Comparison of ENCODE assay signal across 14 mouse cellular contexts in the genomic region with DNA sequence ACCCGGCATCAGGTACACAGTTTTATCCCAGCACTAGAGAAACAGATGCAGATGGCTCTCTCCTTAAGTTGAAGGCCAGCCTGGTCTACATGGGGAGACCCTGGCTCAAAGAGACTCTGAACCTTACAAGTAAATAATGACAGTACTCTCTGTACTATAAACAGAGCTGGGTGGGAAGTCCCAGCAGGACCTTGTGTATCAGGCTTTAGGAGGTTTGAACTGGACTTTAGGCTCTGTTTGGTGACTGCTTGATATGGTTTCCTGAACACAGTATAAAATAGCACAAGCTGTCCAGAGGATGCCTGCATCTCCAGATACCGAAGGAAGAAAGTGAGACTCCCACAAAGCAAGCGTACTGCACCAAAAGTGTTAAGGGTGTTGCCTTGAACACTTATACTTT. TPM values are rescaled to one million over a fixed set of nuclear protein-coding genes. Genes with fewer than 3 reads are reported as not detected.
A peak's percentile ranks its signal among the peaks of the same experiment; 100 is the strongest.
DNase-seq lines count a peak whose midpoint lies in the region; ATAC-seq and TF ChIP-seq lines count a peak whose summit lies in the region.
"Had no signal": no experiment of that assay in that cellular context is flagged by ENCODE, and none has a peak within 500 bp of the region (broad histone marks: within the 10 kb centered on the region; RNA-seq: fewer than 3 reads in every experiment).

No protein-coding gene starts in this region.

- H3K9ac ChIP-seq in heart, embryonic 13.5 days, result 0 out of 2 replicates have a peak overlapping the region, but pooled peaks have one; percentile 97
- H3K9ac ChIP-seq in midbrain, postnatal 0 days (replicated peaks; ENCODE audit: low read length, poor library complexity, severe bottlenecking), result no peak overlapping the region
- H3K9ac ChIP-seq in liver, embryonic 13.5 days, result peak overlapping the region; percentile 96
- no peak overlapping the region for H3K9ac ChIP-seq in stomach, embryonic 15.5 days

- H3K4me1 ChIP-seq in heart, embryonic 13.5 days, result peaks cover 32% of the 10 kb centered on the region
- peaks cover 35% of the 10 kb centered on the region for H3K4me1 ChIP-seq in midbrain, embryonic 10.5 days
- H3K4me1 ChIP-seq in midbrain, postnatal 0 days (ENCODE audit: insufficient read depth, low read length), result peaks cover 10% of the 10 kb centered on the region; the same call in 1 of the 2 replicates
- H3K4me1 ChIP-seq in liver, embryonic 13.5 days (replicated peaks), result peaks cover 47% of the 10 kb centered on the region
- peaks cover 15% of the 10 kb centered on the region for H3K4me1 ChIP-seq in stomach, embryonic 15.5 days

- H3K27ac ChIP-seq in heart, embryonic 13.5 days (replicated peaks), result no peak overlapping the region
- H3K27ac ChIP-seq in midbrain, embryonic 10.5 days (replicated peaks), result no peak overlapping the region
- no peak overlapping the region for H3K27ac ChIP-seq in midbrain, postnatal 0 days (ENCODE audit: low read depth, low read length)
- peak overlapping the region; percentile 95 for H3K27ac ChIP-seq in liver, embryonic 13.5 days
- no peak overlapping the region for H3K27ac ChIP-seq in stomach, embryonic 15.5 days

- no peak for ATAC-seq in heart, embryonic 13.5 days (ENCODE audit: extremely low read depth, insufficient number of reproducible peaks, low FRiP score, low TSS enrichment)
- ATAC-seq in midbrain, postnatal 0 days (ENCODE audit: low FRiP score), result no peak
- no peak for ATAC-seq in liver, embryonic 13.5 days (ENCODE audit: low read depth)
- no peak for ATAC-seq in stomach, embryonic 15.5 days (ENCODE audit: insufficient read depth, low FRiP score, low read depth)

- peak overlapping the region; percentile 99; the same call in 1 of the 2 replicates for H3K4me3 ChIP-seq in heart, embryonic 13.5 days
- H3K4me3 ChIP-seq in midbrain, embryonic 10.5 days, result peak overlapping the region; percentile 95
- H3K4me3 ChIP-seq in midbrain, postnatal 0 days (ENCODE audit: low read depth, low read length), result no peak overlapping the region
- 0 out of 2 replicates have a peak overlapping the region, but pooled peaks have one; percentile 99 for H3K4me3 ChIP-seq in liver, embryonic 13.5 days (replicated peaks)
- H3K4me3 ChIP-seq in stomach, embryonic 15.5 days (replicated peaks), result peak overlapping the region; percentile 94; the same call in 1 of the 2 replicates

- H3K27me3 ChIP-seq in heart, embryonic 13.5 days (replicated peaks), result no peaks in the 10 kb centered on the region
- no peaks in the 10 kb centered on the region for H3K27me3 ChIP-seq in midbrain, embryonic 10.5 days (ENCODE audit: low read depth, poor library complexity, severe bottlenecking)
- no peaks in the 10 kb centered on the region for H3K27me3 ChIP-seq in midbrain, postnatal 0 days (ENCODE audit: insufficient read depth, low read length)
- H3K27me3 ChIP-seq in liver, embryonic 13.5 days, result no peaks in the 10 kb centered on the region
- no peaks in the 10 kb centered on the region for H3K27me3 ChIP-seq in stomach, embryonic 15.5 days (replicated peaks)

- no peaks in the 10 kb centered on the region for H3K9me3 ChIP-seq in heart, embryonic 13.5 days
- no peaks in the 10 kb centered on the region for H3K9me3 ChIP-seq in midbrain, embryonic 10.5 days (replicated peaks)
- no peaks in the 10 kb centered on the region for H3K9me3 ChIP-seq in midbrain, postnatal 0 days (ENCODE audit: low read length)
- no peaks in the 10 kb centered on the region for H3K9me3 ChIP-seq in liver, embryonic 13.5 days (replicated peaks)
- H3K9me3 ChIP-seq in stomach, embryonic 15.5 days, result no peaks in the 10 kb centered on the region

- peaks cover 20% of the 10 kb centered on the region for H3K36me3 ChIP-seq in heart, embryonic 13.5 days
- peaks cover 36% of the 10 kb centered on the region for H3K36me3 ChIP-seq in midbrain, embryonic 10.5 days
- peaks cover 11% of the 10 kb centered on the region for H3K36me3 ChIP-seq in midbrain, postnatal 0 days (ENCODE audit: insufficient read depth, low read length)
- peaks cover 8% of the 10 kb centered on the region; the same call in 1 of the 2 replicates for H3K36me3 ChIP-seq in liver, embryonic 13.5 days
- H3K36me3 ChIP-seq in stomach, embryonic 15.5 days, result no peaks in the 10 kb centered on the region

- no peak for TF ChIP-seq CTCF in midbrain, postnatal 0 days (IDR thresholded peaks at IDR 0.05)

- 81% methylated on average over 3 of the region's 3 CpGs for WGBS in heart, embryonic 13.5 days
- WGBS in midbrain, embryonic 10.5 days, result 95% methylated on average over 3 of the region's 3 CpGs
- 92% methylated on average over 3 of the region's 3 CpGs for WGBS in midbrain, postnatal 0 days
- WGBS in liver, embryonic 13.5 days (ENCODE audit: insufficient replicate concordance), result 69% methylated on average over 3 of the region's 3 CpGs
- 91% methylated on average over 3 of the region's 3 CpGs for WGBS in stomach, embryonic 15.5 days

- DNase-seq in heart, adult 18-20 months, result no peak
- DNase-seq in midbrain, embryonic 10.5 days (ENCODE audit: low spot score), result no peak
- no peak for DNase-seq in midbrain, postnatal 0 days (ENCODE audit: low spot score)
- DNase-seq in liver, embryonic 13.5 days, result no peak
- DNase-seq in left cerebral cortex, postnatal 25 days (ENCODE audit: low spot score in 2 of 2), result no peak
- DNase-seq in layer of hippocampus, adult 9-10 months (ENCODE audit: low spot score), result no peak
- DNase-seq: adrenal gland, postnatal 10 days; B cell, adult 2 months; cerebellum, postnatal 14 days; right cerebral cortex, adult 18-20 months had no signal

- intact Hi-C loops in left cerebral cortex, postnatal 25 days (cut with DNase I), result loop anchor here (5.0 kb wide), 1 partner anchor 96 kb away; a partner anchor contains a TSS

- H3K4me2 ChIP-seq in heart, embryonic 13.5 days, result peak overlapping the region; percentile 96
- no peak overlapping the region for H3K4me2 ChIP-seq in midbrain, postnatal 0 days (ENCODE audit: low read depth, low read length, poor library complexity, severe bottlenecking)
- H3K4me2 ChIP-seq in liver, embryonic 13.5 days, result peak overlapping the region; percentile 93
- H3K4me2 ChIP-seq in stomach, embryonic 15.5 days, result no peak overlapping the region

RNA-seq across cellular contexts. Expression of a gene that starts 1.8 kb away (rescaled TPM):
- polyA plus RNA-seq in heart, embryonic 13.5 days (2015; fragmentation: Nextera tagmentation; extraction: Ambion mirVana), result 6.8 and 7.5 TPM in 2 replicates
- total RNA-seq in heart, adult 18-20 months (2021), result 10 to 100 TPM; 17.0 to 17.4 TPM
- polyA plus RNA-seq in midbrain, embryonic 10.5 days (2016; fragmentation: Nextera tagmentation; extraction: Ambion mirVana), result 8.8 and 11.5 TPM in 2 replicates
- 43.5 and 51.4 TPM in 2 replicates for total RNA-seq in midbrain, postnatal 0 days (2014; rRNA removed)
- 9.1 and 10.0 TPM in 2 replicates for polyA plus RNA-seq in midbrain, postnatal 0 days (2015; fragmentation: Nextera tagmentation; extraction: Ambion mirVana)
- polyA plus RNA-seq in liver, embryonic 13.5 days (2015; fragmentation: Nextera tagmentation; extraction: Ambion mirVana), result 7.5 and 8.2 TPM in 2 replicates
- polyA plus RNA-seq in stomach, embryonic 15.5 days (2015; fragmentation: Nextera tagmentation; extraction: Ambion mirVana), result 10.6 and 10.7 TPM in 2 replicates
- total RNA-seq in left cerebral cortex, postnatal 25 days (2021), result 10 to 100 TPM; 45.0 to 46.2 TPM

RNA-seq across cellular contexts. Expression of a gene that starts 2.2 kb away (rescaled TPM):
- polyA plus RNA-seq in heart, embryonic 13.5 days (2015; fragmentation: Nextera tagmentation; extraction: Ambion mirVana), result 20.2 and 22.9 TPM in 2 replicates
- 1 to 10 TPM; 7.9 to 8.8 TPM for total RNA-seq in heart, adult 18-20 months (2021)
- polyA plus RNA-seq in midbrain, embryonic 10.5 days (2016; fragmentation: Nextera tagmentation; extraction: Ambion mirVana), result 38.1 and 42.0 TPM in 2 replicates
- total RNA-seq in midbrain, postnatal 0 days (2014; rRNA removed), result 16.0 and 18.1 TPM in 2 replicates
- polyA plus RNA-seq in midbrain, postnatal 0 days (2015; fragmentation: Nextera tagmentation; extraction: Ambion mirVana), result 22.5 TPM in 2 replicates
- 13.2 and 14.4 TPM in 2 replicates for polyA plus RNA-seq in liver, embryonic 13.5 days (2015; fragmentation: Nextera tagmentation; extraction: Ambion mirVana)
- 27.3 and 28.7 TPM in 2 replicates for polyA plus RNA-seq in stomach, embryonic 15.5 days (2015; fragmentation: Nextera tagmentation; extraction: Ambion mirVana)
- 10 to 100 TPM; 23.6 to 25.7 TPM for total RNA-seq in left cerebral cortex, postnatal 25 days (2021)

RNA-seq across cellular contexts. Expression of a gene that starts 19.0 kb away (rescaled TPM):
- polyA plus RNA-seq in heart, embryonic 13.5 days (2015; fragmentation: Nextera tagmentation; extraction: Ambion mirVana), result 0.13 TPM in 2 replicates
- under 1 TPM in 1 of 2 experiments, not detected in 1; 0.57 TPM for total RNA-seq in heart, adult 18-20 months (2021)
- 0.11 and 0.16 TPM in 2 replicates for polyA plus RNA-seq in midbrain, embryonic 10.5 days (2016; fragmentation: Nextera tagmentation; extraction: Ambion mirVana)
- 1.6 and 2.2 TPM in 2 replicates for total RNA-seq in midbrain, postnatal 0 days (2014; rRNA removed)
- 1.4 and 1.5 TPM in 2 replicates for polyA plus RNA-seq in midbrain, postnatal 0 days (2015; fragmentation: Nextera tagmentation; extraction: Ambion mirVana)
- polyA plus RNA-seq in liver, embryonic 13.5 days (2015; fragmentation: Nextera tagmentation; extraction: Ambion mirVana), result 0.03 and 0.07 TPM in 2 replicates
- 0.49 and 0.53 TPM in 2 replicates for polyA plus RNA-seq in stomach, embryonic 15.5 days (2015; fragmentation: Nextera tagmentation; extraction: Ambion mirVana)
- under 1 TPM; 0.23 to 0.60 TPM for total RNA-seq in left cerebral cortex, postnatal 25 days (2021)
- polyA plus RNA-seq: erythroblast, embryonic 14.5 days; kidney, embryonic 14.5 days had no signal

Comparison
In these comparisons a context has a peak if more than half of its experiments do, and no peak if none do; other contexts are left out.
1. H3K4me2 ChIP-seq: peak in heart, embryonic 13.5 days (single experiment) and liver, embryonic 13.5 days (single experiment); none in midbrain, postnatal 0 days (single experiment) and stomach, embryonic 15.5 days (single experiment).
2. H3K9ac ChIP-seq: peak in heart, embryonic 13.5 days (single experiment) and liver, embryonic 13.5 days (single experiment); none in midbrain, postnatal 0 days (single experiment) and stomach, embryonic 15.5 days (single experiment).